Mouse (Mus musculus): Measurements from ENCODE around the gene Naxd.
"Not testable (repeated sequence)": the region's sequence is repeated elsewhere in the genome, so short reads cannot be mapped to it uniquely, and the experiment has no call there.

Naxd gene

GRCm38 (mm10) chr8:11497017-11497990, at the start of gene Naxd:
TSS of gene Naxd (plus strand) at chr8:11497506.
- peak; percentile 74 for DNase-seq (ENCODE audit: low read depth)

- DNase-seq (ENCODE audit: low read depth) = no peak
Measured at GRCm38 (mm10) chr8:11447910-11448570, 49.3 kb upstream of the Naxd start.

- no peak for DNase-seq (ENCODE audit: low read depth)
Measured at GRCm38 (mm10) chr8:11450184-11451113, 46.9 kb upstream of the Naxd start.

DNA sequence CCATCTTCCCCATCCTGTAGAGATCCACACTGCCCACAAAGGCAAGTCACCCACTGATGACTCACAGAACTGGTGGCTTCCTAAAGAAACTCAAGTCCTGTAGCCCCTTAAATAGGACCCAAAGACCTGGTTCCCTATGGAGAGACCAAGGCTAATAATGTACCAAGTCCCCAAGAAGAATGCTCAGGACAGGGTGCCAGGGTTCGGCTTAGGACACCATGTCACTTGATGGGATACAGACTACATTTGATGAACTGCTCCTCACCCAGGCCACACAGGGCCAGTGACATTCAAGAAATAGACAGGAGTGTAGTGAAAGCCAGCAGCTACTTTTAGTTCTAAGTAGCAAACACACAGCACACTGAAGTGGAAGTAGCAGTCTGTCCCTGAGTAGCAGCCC, 45.2 kb upstream of the Naxd start:
- no peak for DNase-seq (ENCODE audit: low read depth)

DNA sequence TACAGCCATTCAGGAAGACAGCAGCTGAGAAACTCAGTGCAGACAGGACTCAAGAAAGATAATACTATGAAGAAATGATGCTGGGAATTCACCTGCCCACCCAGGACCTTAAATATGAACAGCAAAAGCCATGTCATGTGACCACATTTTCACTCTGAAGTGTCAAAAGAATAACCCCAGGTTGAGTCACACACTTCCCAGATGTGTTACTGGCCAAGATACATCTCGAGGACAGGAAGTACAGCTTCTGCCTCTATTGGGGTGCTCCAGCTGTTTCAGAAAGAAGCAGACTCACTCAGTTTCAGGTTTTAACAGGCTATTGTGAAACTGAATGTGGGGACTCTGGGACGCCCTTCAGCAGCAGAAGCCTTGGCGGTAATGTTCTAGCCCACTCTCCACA, 44.7 kb upstream of the Naxd start:
- no peak for DNase-seq (ENCODE audit: low read depth)

DNA sequence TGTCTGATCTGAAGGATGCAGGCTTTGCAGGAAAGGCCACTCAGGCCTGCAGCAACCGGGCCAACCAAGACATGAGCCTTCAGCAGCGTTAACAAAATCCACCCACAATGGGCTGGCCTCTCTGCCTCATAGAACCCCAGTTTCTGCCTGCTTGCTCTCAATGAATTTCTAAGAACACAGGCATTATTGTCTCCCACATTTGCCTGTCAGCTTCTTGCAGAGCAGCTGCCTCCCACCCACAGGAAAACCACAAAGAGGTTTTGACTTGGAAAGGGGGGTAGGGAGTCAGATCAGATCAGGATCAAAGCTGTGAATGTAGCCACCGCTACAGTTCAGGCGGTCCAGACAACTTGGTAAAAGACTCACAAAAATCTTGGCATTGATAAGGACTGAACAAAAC, 44.3 kb upstream of the Naxd start:
- DNase-seq (ENCODE audit: low read depth) = peak; percentile 69

DNA sequence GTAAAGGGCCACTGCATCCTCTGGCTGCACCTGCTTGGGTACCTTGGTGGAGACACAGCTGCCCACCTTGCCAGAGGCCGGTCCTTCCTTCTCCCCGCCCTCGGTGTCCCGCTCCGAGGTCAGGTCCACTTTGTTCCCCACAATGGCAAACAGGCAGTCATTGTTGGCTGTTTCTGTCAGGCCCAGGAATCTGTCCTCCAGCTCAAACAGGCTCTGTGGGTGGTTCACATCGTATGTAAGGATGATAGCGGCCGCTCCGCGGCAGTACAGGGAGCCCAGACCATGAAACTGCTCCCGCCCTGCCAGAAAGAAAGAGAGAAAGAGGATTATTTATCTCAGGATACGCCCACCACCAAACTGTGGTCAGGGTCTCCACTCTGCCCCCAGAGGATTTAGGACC, 43.1 kb upstream of the Naxd start:
- no peak for DNase-seq (ENCODE audit: low read depth)

GRCm38 (mm10) chr8:11457278-11457677, 40.0 kb upstream of the Naxd start:
- DNase-seq (ENCODE audit: low read depth) = no peak

- no peak for DNase-seq (ENCODE audit: low read depth)
Measured at GRCm38 (mm10) chr8:11457981-11458836, 39.1 kb upstream of the Naxd start.

DNA sequence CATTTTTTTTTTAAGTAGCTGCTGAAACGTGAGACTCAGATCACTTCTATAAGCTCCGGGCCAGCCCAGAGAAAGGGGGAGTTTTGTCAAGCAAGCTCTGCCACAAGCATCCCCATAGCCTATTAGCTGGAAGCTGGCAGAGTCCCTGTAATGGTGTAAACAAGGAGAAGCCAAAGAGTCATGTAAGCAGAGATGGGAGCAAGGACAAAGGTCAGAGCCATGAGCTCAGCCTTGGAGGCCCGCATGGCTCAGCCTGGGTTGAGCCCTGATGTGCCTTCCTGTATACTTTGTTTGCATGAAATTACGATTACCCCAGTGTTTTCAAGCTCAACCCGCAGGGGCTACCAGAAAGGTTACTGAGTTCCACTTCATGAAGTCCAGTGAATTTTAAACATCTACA, 38.3 kb upstream of the Naxd start:
- DNase-seq (ENCODE audit: low read depth) = no peak

GRCm38 (mm10) chr8:11460934-11461333, 36.4 kb upstream of the Naxd start:
- no peak for DNase-seq (ENCODE audit: low read depth)

- no peak for DNase-seq (ENCODE audit: low read depth)
Measured at GRCm38 (mm10) chr8:11461847-11462246, 35.5 kb upstream of the Naxd start.

DNA sequence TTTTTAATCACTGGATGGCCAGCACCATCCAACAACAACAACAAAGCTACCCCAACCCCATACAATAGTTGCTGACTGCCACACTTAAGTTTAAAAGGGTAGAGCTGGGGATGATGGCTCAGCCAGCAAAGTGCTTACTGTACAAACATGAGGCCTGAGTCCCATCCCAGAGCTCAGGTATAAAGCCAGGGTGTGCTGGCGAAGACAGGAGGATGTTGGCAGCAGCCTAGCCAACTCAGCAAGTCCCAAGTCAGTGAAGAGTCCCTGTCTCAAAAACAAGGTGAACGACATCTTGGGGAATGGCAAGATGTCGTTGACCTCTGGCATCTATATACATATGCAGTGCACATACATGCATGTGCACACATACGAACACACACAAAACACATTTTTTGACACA, 34.7 kb upstream of the Naxd start:
- no peak for DNase-seq (ENCODE audit: low read depth)

DNA sequence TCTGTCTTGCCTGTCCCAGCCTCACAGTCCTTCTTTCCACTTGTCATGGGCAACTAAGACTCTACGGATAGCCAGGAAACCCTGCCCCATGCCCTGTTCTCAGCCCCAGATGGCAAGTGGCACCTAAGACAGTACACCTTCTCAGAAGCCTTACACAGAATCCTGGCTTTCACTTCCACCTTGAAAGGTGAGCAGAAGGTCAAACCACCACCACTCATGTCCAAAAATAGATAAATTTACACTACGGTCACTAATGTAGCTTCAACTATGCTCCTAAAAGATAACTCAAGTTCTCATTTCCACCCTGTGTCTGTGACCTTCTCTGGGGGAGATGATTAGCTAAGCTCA, 33.8 kb upstream of the Naxd start:
- DNase-seq (ENCODE audit: low read depth) = no peak

- no peak for DNase-seq (ENCODE audit: low read depth)
Measured at GRCm38 (mm10) chr8:11463889-11464706, 33.2 kb upstream of the Naxd start.

DNA sequence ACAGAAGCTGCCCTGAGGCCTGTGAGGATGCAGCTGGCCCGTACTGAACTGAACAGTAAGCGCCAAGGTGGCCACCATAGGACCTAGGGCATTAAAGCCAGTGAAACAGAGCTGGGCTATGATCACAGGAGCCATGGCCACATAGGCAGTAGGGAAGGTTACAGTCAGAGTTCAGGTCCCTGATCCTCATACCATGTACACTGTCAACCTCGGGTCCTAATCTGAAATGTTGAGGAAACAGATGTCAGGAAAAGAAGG, 32.7 kb upstream of the Naxd start:
- no peak for DNase-seq (ENCODE audit: low read depth)

DNA sequence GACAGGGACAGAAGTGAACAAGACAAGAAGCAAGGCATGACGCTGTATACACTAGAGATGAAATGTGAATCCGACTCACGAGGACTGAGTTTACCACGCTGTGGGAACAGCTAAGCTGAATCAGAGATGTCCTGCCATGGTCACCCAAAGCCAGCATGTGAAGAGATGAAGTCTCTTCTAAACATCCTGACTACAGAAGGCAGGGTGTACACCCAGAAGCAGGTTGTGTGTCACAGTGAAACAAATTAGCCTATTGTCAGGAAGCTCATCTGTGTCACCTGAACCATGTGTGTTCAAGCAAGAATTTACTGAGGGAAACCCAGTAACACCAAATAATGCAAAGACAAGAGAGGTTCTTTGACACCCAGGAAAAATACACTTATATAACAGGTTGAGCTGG, 31.7 kb upstream of the Naxd start:
- no peak for DNase-seq (ENCODE audit: low read depth)

DNA sequence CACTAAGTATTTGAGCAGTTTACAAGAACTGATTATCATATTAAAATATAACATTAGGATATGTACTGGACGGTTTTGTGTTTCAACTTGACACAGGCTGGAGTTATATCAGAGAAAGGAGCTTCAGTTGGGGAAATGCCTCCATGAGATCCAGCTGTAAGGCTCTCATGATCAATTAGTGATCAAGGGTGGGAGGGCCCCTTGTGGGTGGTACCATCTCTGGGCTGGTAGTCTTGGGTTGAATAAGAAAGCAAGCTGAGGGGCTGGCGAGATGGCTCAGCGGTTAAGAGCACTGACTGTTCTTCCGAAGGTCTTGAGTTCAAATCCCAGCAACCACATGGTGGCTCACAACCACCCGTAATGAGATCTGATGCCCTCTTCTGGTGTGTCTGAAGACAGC, 30.8 kb upstream of the Naxd start:
- DNase-seq (ENCODE audit: low read depth) = not testable (repeated sequence)

- no peak for DNase-seq (ENCODE audit: low read depth)
Measured at GRCm38 (mm10) chr8:11469095-11469494, 28.2 kb upstream of the Naxd start.

DNA sequence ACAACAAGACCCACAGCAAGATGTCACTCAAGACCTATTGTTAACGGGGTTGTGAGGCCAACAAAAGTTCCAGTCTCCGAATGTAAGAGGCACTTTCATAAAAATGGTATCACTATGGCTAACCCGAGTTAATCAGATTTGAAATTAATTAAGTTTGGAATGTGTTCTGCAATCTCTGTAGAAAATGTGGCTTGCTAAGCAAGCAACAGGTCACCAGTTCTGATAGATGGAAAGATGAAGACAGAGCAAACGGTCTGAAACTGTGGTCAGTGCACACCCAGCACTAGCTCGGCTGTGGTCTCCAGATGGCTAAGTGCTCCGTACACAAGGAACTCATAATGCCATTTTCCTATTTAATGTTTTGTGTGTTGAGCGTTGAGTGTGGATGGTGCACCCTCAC, 26.6 kb upstream of the Naxd start:
- no peak for DNase-seq (ENCODE audit: low read depth)

- no peak for DNase-seq (ENCODE audit: low read depth)
Measured at GRCm38 (mm10) chr8:11471309-11471708, 26.0 kb upstream of the Naxd start.
